Mouse (Mus musculus) ES-E14 (cell line): ENCODE data around the gene Erg.

Experiments used
- MAFK ChIP-seq: IDR thresholded peaks from 2 replicates; pipeline ENCODE4 v1.6.1; 2014; ENCODE audit warnings: mild to moderate bottlenecking, low read depth, low read length, inconsistent platforms; ENCODE audit not compliant: insufficient read depth
- ZC3H11A ChIP-seq: IDR thresholded peaks from 2 replicates; pipeline ENCODE4 v1.6.1; 2012; ENCODE audit warnings: low read depth, mild to moderate bottlenecking, inconsistent platforms, low read length, borderline replicate concordance

DNA sequence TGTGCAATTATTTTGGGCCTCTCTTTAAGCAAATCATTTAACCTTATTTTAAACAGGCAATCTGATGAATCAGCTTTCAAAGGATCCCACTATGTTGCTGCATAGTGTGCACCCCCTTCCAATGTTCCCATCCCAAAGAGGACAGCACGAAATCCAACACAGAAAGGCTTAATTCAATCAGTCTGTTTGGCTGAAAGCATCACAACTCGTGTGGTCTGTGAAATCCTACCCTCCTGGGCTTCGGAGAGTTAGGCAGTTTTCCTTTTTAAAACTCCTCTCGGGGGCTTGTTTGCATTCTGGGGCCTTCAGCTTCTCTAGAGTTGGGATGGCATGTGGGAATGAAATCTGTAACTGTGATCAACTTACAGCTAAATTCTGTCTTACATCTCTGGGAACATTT, 214.7 kb downstream of the Erg start:
- TF ChIP-seq ZC3H11A (no peak), MAFK (no peak)
